Mouse (Mus musculus) spleen, adult 2 months (tissue): Measurements from ENCODE around the gene 3300002I08Rik.

Experiments used
- CTCF ChIP-seq: fragments of 200-500 bp; IDR thresholded peaks from 2 replicates; pipeline ENCODE4 v1.5.1; 2011; ENCODE audit warnings: mild to moderate bottlenecking, inconsistent platforms; ENCODE audit not compliant: insufficient read depth, insufficient read length, insufficient replicate concordance; ENCODE audit errors: extremely low read depth
- POLR2A ChIP-seq: fragments of 200-500 bp; IDR thresholded peaks from 2 replicates; pipeline ENCODE4 v1.6.1; 2011; ENCODE audit warnings: low read depth, low read length, inconsistent platforms

GRCm38 (mm10) chr2:150293669-150294068 is 68.9 kb downstream of the 3300002I08Rik start:
- TF ChIP-seq POLR2A: no peak
- TF ChIP-seq CTCF: no peak
